Comparison of ENCODE assay signal across 31 mouse cellular contexts in the genomic region with DNA sequence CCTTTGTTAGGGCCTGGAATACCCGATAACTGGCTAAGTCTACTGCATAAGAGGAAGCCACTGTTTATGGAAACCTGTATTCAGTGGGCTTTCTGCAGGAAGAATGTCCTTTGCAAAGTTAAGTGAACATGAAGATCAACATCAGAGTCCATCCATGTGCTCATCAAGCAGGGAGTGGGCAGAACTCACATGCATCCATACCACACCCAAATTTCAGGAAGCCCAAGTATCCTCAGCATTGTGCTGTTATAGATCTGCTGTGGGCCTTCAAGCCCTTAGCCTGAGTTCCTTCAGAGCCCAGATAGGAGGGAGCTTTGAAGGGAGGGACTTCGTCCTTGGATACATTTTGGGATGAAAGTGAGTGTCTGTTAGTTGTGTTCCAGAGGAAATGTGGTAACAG.
"Had no signal": no experiment of that assay in that cellular context is flagged by ENCODE, and none has a peak within 500 bp of the region (broad histone marks: within the 10 kb centered on the region; RNA-seq: fewer than 3 reads in every experiment).

No protein-coding gene starts in this region.

- H3K4me1 ChIP-seq: limb, embryonic 15.5 days; liver, embryonic 12.5 days; liver, embryonic 13.5 days; liver, embryonic 15.5 days; midbrain, embryonic 12.5 days; neural tube, embryonic 12.5 days had no signal

- ATAC-seq: liver, embryonic 12.5 days; liver, postnatal 0 days; midbrain, embryonic 13.5 days; midbrain, embryonic 15.5 days; midbrain, embryonic 16.5 days had no signal

- H3K4me3 ChIP-seq: left cerebral cortex, adult 2 months; limb, embryonic 10.5 days; limb, embryonic 12.5 days; limb, embryonic 13.5 days; limb, embryonic 15.5 days; liver, embryonic 12.5 days; liver, embryonic 13.5 days; liver, embryonic 15.5 days; lung, embryonic 15.5 days; megakaryocyte, embryonic 14.5 days; midbrain, embryonic 10.5 days; midbrain, embryonic 12.5 days; midbrain, embryonic 13.5 days; midbrain, embryonic 15.5 days; myocyte; neural tube, embryonic 12.5 days had no signal

- H3K36me3 ChIP-seq: limb, embryonic 10.5 days; limb, embryonic 12.5 days; limb, embryonic 13.5 days; limb, embryonic 15.5 days; liver, embryonic 12.5 days; liver, embryonic 13.5 days; liver, embryonic 15.5 days; lung, embryonic 15.5 days; midbrain, embryonic 10.5 days; midbrain, embryonic 12.5 days; midbrain, embryonic 13.5 days; midbrain, embryonic 15.5 days; neural tube, embryonic 12.5 days had no signal

- H3K27me3 ChIP-seq: limb, embryonic 12.5 days; limb, embryonic 13.5 days; limb, embryonic 15.5 days; liver, embryonic 12.5 days; liver, embryonic 13.5 days; liver, embryonic 15.5 days; lung, embryonic 15.5 days; megakaryocyte, embryonic 14.5 days; midbrain, embryonic 12.5 days; midbrain, embryonic 15.5 days; neural tube, embryonic 12.5 days had no signal

- H3K9me3 ChIP-seq: limb, embryonic 10.5 days; limb, embryonic 12.5 days; limb, embryonic 13.5 days; limb, embryonic 15.5 days; liver, embryonic 12.5 days; liver, embryonic 13.5 days; liver, embryonic 15.5 days; lung, embryonic 15.5 days; megakaryocyte, embryonic 14.5 days; midbrain, embryonic 10.5 days; midbrain, embryonic 12.5 days; midbrain, embryonic 13.5 days; midbrain, embryonic 15.5 days; neural tube, embryonic 12.5 days had no signal

- H3K27ac ChIP-seq: left cerebral cortex, adult 2 months; limb, embryonic 10.5 days; limb, embryonic 12.5 days; limb, embryonic 13.5 days; limb, embryonic 15.5 days; liver, embryonic 12.5 days; liver, embryonic 13.5 days; liver, embryonic 14.5 days; liver, embryonic 15.5 days; lung, embryonic 15.5 days; macrophage; midbrain, embryonic 10.5 days; midbrain, embryonic 12.5 days; midbrain, embryonic 13.5 days; midbrain, embryonic 15.5 days; neural tube, embryonic 12.5 days had no signal

- H3K4me2 ChIP-seq: limb, embryonic 12.5 days; limb, embryonic 13.5 days; limb, embryonic 15.5 days; liver, embryonic 11.5 days; liver, embryonic 12.5 days; liver, embryonic 13.5 days; liver, embryonic 15.5 days; lung, embryonic 14.5 days; lung, embryonic 15.5 days; midbrain, embryonic 11.5 days; midbrain, embryonic 12.5 days; midbrain, embryonic 13.5 days; midbrain, embryonic 15.5 days; neural tube, embryonic 12.5 days had no signal

- DNase-seq: left cerebral cortex, postnatal 4 days; liver; liver, embryonic 13.5 days; liver, postnatal 0 days; lung, adult 18-20 months; lung, adult 2 months; lung, embryonic 14.5 days; lung, postnatal 10 days; lung, postnatal 36 days; lung, postnatal 4 days; midbrain, embryonic 14.5 days had no signal

- H3K9ac ChIP-seq: limb, embryonic 12.5 days; limb, embryonic 13.5 days; limb, embryonic 15.5 days; liver, embryonic 12.5 days; liver, embryonic 13.5 days; liver, embryonic 14.5 days; liver, embryonic 15.5 days; liver, postnatal 0 days; lung, embryonic 14.5 days; lung, embryonic 15.5 days; midbrain, embryonic 12.5 days; midbrain, embryonic 13.5 days; midbrain, embryonic 15.5 days; neural tube, embryonic 12.5 days had no signal
